ENCODE assay signal across 9 mouse cellular contexts in the genomic region with DNA sequence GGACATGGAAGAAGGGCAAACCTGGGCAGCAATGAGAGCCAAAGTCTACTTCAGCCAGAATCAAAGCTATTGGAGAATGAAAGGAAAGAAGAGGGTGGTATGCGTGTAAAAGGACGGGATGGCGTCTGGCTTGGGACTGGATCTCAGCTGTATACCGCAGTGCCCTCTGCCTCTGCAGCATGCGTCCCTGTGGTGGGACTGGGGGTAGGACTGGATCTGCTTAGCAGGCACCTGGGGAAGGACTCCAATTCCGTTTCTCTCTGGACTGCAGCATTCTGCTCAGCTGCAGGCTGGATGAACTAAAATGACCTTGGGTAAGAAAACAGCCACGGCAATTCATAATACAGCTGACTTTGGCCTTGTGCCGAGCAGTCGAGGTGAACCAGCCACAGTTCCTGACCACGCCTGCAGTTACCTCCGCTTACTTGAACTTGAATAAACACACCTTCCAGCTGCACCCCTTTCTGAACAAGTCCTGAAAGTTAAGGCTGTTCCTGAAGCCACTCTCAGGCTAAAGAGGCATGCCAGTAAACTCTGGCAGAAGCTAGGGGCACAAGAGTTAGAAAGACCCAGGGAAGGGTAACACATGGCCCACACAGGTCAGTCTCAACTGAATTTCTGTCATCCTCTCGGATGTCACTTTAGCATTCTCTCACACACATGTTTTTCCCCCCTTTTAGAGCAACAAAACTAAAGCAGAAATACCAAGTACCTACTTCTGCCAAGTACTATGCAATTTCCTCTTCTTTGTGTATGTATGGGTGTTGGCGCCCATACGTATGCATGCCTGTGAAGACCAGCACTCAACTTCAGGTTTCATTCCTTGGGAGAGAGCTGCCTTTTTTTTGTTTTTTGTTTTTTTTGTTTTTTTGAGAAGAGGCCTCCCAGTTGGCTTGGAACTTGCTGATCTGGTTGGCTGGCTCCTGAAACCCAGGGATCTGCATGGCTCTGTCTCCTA.
DNase-seq lines count a peak whose midpoint lies in the region; ATAC-seq and TF ChIP-seq lines count a peak whose summit lies in the region.
"Had no signal": no experiment of that assay in that cellular context is flagged by ENCODE, and none has a peak within 500 bp of the region (broad histone marks: within the 10 kb centered on the region; RNA-seq: fewer than 3 reads in every experiment).

No protein-coding gene starts in this region.

- H3K4me2 ChIP-seq in embryonic facial prominence, embryonic 13.5 days, result no peak overlapping the region

- no peak for DNase-seq in embryonic facial prominence, embryonic 10.5 days (ENCODE audit: low spot score)
- DNase-seq in adrenal gland, postnatal 14 days, result peak; percentile 85
- peak; percentile 94 for DNase-seq in kidney, adult 2 months
- DNase-seq in lung, postnatal 25 days (ENCODE audit: low spot score), result peak; percentile 82
- DNase-seq in gastrocnemius, adult 18-20 months (ENCODE audit: low spot score), result no peak
- no peak for DNase-seq in T-cell, adult 2 months (ENCODE audit: low spot score)

- 82% methylated on average over 14 of the region's 14 CpGs for WGBS in embryonic facial prominence, embryonic 13.5 days
- 87% methylated on average over 14 of the region's 14 CpGs for WGBS in embryonic facial prominence, embryonic 10.5 days
- 40% methylated on average over 14 of the region's 14 CpGs for WGBS in kidney, adult 2 months

- peaks cover 4% of the 10 kb centered on the region; the same call in 1 of the 2 replicates for H3K4me1 ChIP-seq in embryonic facial prominence, embryonic 13.5 days
- peaks cover 5% of the 10 kb centered on the region; the same call in 1 of the 2 replicates for H3K4me1 ChIP-seq in embryonic facial prominence, embryonic 10.5 days
- H3K4me1 ChIP-seq in kidney, adult 2 months (ENCODE audit: control insufficient read depth, insufficient read depth, low read length), result peaks cover 7% of the 10 kb centered on the region; the same call in 1 of the 2 replicates

- TF ChIP-seq POLR2A in kidney, adult 2 months (IDR thresholded peaks at IDR 0.05; ENCODE audit: low read depth, low read length), result no peak

- H3K27ac ChIP-seq in embryonic facial prominence, embryonic 13.5 days, result no peak overlapping the region
- H3K27ac ChIP-seq in embryonic facial prominence, embryonic 10.5 days (replicated peaks), result no peak overlapping the region
- peak overlapping the region; percentile 60 for H3K27ac ChIP-seq in kidney, adult 2 months (ENCODE audit: insufficient read depth, low read depth, low read length)

- no peak overlapping the region for H3K4me3 ChIP-seq in embryonic facial prominence, embryonic 13.5 days
- H3K4me3 ChIP-seq in embryonic facial prominence, embryonic 10.5 days, result no peak overlapping the region
- no peak overlapping the region for H3K4me3 ChIP-seq in kidney, adult 2 months (ENCODE audit: insufficient read depth, low read depth, low read length)

- no peak for TF ChIP-seq CTCF in kidney, adult 2 months (conservative IDR thresholded peaks at IDR 0.05; ENCODE audit: insufficient read depth, insufficient read length, low read depth, low read length)

- no peaks in the 10 kb centered on the region for H3K36me3 ChIP-seq in embryonic facial prominence, embryonic 13.5 days
- H3K36me3 ChIP-seq in embryonic facial prominence, embryonic 10.5 days (replicated peaks), result no peaks in the 10 kb centered on the region
- H3K36me3 ChIP-seq in kidney, adult 2 months (ENCODE audit: control insufficient read depth, insufficient read depth, low read length), result no peaks in the 10 kb centered on the region

- peak; percentile 20; the same call in 1 of the 2 replicates for ATAC-seq in embryonic facial prominence, embryonic 13.5 days (ENCODE audit: insufficient number of reproducible peaks, insufficient read depth, low FRiP score, low TSS enrichment, low read depth)
- no peak for ATAC-seq in frontal cortex, adult (ENCODE audit: low TSS enrichment)
- ATAC-seq: activated CD4-positive, CD25-positive, alpha-beta regulatory T cell, adult 4 months had no signal

- H3K9ac ChIP-seq in embryonic facial prominence, embryonic 13.5 days, result no peak overlapping the region

- no peaks in the 10 kb centered on the region for H3K27me3 ChIP-seq in embryonic facial prominence, embryonic 13.5 days
- H3K27me3 ChIP-seq in embryonic facial prominence, embryonic 10.5 days (replicated peaks; ENCODE audit: low read depth, poor library complexity, severe bottlenecking), result no peaks in the 10 kb centered on the region
- no peaks in the 10 kb centered on the region for H3K27me3 ChIP-seq in kidney, adult 2 months (replicated peaks; ENCODE audit: control insufficient read depth, insufficient read depth, low read length)

- H3K9me3 ChIP-seq in embryonic facial prominence, embryonic 13.5 days, result no peaks in the 10 kb centered on the region
- H3K9me3 ChIP-seq in embryonic facial prominence, embryonic 10.5 days, result no peaks in the 10 kb centered on the region

Comparison
In these comparisons a context has a peak if more than half of its experiments do, and no peak if none do; other contexts are left out.
1. DNase-seq: peak in adrenal gland, postnatal 14 days (single experiment), kidney, adult 2 months (single experiment) and lung, postnatal 25 days (single experiment); none in embryonic facial prominence, embryonic 10.5 days (single experiment), gastrocnemius, adult 18-20 months (single experiment) and T-cell, adult 2 months (single experiment).